Mouse (Mus musculus) heart, postnatal 0 days (tissue): ENCODE data around the gene Acod1.

Experiments used
- CTCF ChIP-seq: IDR thresholded peaks from 2 replicates; pipeline ENCODE4 v1.5.1; 2016; ENCODE audit warnings: antibody characterized with exemption, control low read depth, low read depth
- EP300 ChIP-seq: IDR thresholded peaks from 2 replicates; pipeline ENCODE4 v1.6.1; 2016; ENCODE audit warnings: antibody characterized with exemption, low read depth

- peak; percentile 82 for TF ChIP-seq CTCF
- TF ChIP-seq EP300, result no peak
These were observed 34.1 kb upstream of the Acod1 start for GRCm38 (mm10) chr14:103012563-103013150.
